Mouse (Mus musculus) lung, postnatal 0 days (tissue): Measurements from ENCODE around the gene Cd44. TPM values are rescaled to one million over a fixed set of nuclear protein-coding genes. Genes with fewer than 3 reads are reported as not detected.

Experiments
- ATAC-seq: fragments of 200-750 bp; cut with Nextera tagmentation; 2 replicates; pipeline ENCODE4 v1.8.0; 2017; ENCODE audit warnings: moderate library complexity
- DNase-seq: peaks from one replicate; pipeline ENCODE4 v3.0.0-alpha.2; 2016; ENCODE audit warnings: low spot score
- H3K27ac ChIP-seq: fragments of 300-500 bp; sonication (generic); 2 replicates; pipeline ENCODE4 v1.5.1; 2014; ENCODE audit warnings: antibody characterized with exemption, mild to moderate bottlenecking, low read length, mixed read lengths
- H3K27me3 ChIP-seq: fragments of 300-500 bp; sonication (generic); replicated peaks from 2 replicates; pipeline ENCODE4 v1.6.1; 2014; ENCODE audit warnings: low read length, mixed read lengths; ENCODE audit not compliant: insufficient read depth
- H3K36me3 ChIP-seq: fragments of 300-500 bp; sonication (generic); 2 replicates; pipeline ENCODE4 v1.6.1; 2014; ENCODE audit warnings: low read length, mixed read lengths; ENCODE audit not compliant: insufficient read depth
- H3K4me1 ChIP-seq: fragments of 300-500 bp; sonication (generic); 2 replicates; pipeline ENCODE4 v1.6.1; 2014; ENCODE audit warnings: antibody characterized with exemption, low read depth, low read length, mixed read lengths; ENCODE audit not compliant: insufficient read depth
- H3K4me2 ChIP-seq: fragments of 300-500 bp; sonication (generic); replicated peaks from 2 replicates; pipeline ENCODE4 v1.6.1; 2014; ENCODE audit warnings: low read depth, mild to moderate bottlenecking, low read length, moderate library complexity, mixed read lengths
- H3K4me3 ChIP-seq: fragments of 300-500 bp; sonication (generic); 2 replicates; pipeline ENCODE4 v1.5.1; 2014; ENCODE audit warnings: low read depth, low read length
- H3K9ac ChIP-seq: fragments of 300-500 bp; sonication (generic); replicated peaks from 2 replicates; pipeline ENCODE4 v1.6.1; 2014; ENCODE audit warnings: low read depth, mild to moderate bottlenecking
- H3K9me3 ChIP-seq: fragments of 300-500 bp; sonication (generic); 2 replicates; pipeline ENCODE4 v1.6.1; 2016; ENCODE audit warnings: low read length, mixed read lengths
- CTCF ChIP-seq: IDR thresholded peaks from 2 replicates; pipeline ENCODE4 v1.5.1; 2016; ENCODE audit warnings: antibody characterized with exemption, mild to moderate bottlenecking
- EP300 ChIP-seq: IDR thresholded peaks from 2 replicates; pipeline ENCODE4 v1.6.1; 2016; ENCODE audit warnings: antibody characterized with exemption, mild to moderate bottlenecking, control low read depth
- WGBS: fragments of 180-500 bp; shearing (Covaris S2); extraction: QIAGEN DNeasy Blood & Tissue Kit; methylation state at CpG from one replicate; pipeline ENCODE4 v1.1.7; 2014; 5-methylcytosine and 5-hydroxymethylcytosine counted together
- polyA plus RNA-seq: library from polyadenylated mRNA; unstranded; fragments of >200 nt; fragmentation: Nextera tagmentation; extraction: Ambion mirVana; gene quantifications from 2 replicates; pipeline ENCODE4 v1.2.1, GENCODE M21; 2015

The Cd44 gene
- polyA plus RNA-seq, 1 experiment from 2014 or later, result 44.2 TPM

DNA sequence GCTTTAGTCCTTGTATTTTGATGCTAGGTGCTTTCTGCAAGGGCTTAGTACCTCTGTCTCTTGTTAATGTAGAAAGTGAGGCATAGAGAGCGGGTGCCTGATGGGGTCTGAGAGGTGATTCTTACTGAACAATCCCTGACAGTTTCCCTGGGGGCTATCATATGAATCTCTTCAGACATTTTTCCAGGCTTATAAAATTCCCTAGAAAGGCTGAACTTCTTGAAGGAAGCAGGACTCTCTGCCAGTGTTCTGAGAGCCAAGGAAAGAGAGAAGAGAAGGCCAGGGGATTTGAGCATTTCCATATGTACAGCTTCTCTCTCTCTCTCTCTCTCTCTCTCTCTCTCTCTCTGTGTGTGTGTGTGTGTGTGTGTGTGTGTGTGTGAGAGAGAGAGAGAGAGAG lies 92.0 kb downstream of the Cd44 start:
- Histone ChIP-seq H3K36me3 (peaks cover 3% of the 10 kb centered on the region; the same call in 1 of the 2 replicates), H3K9ac (no peak overlapping the region), H3K27me3 (no peaks in the 10 kb centered on the region), H3K9me3 (no peaks in the 10 kb centered on the region), H3K27ac (no peak overlapping the region), H3K4me1 (no peaks in the 10 kb centered on the region), H3K4me2 (no peak overlapping the region), H3K4me3 (no peak overlapping the region)
- no peak for TF ChIP-seq CTCF
- no peak for TF ChIP-seq EP300
- ATAC-seq (no peak), DNase-seq (no peak)
- WGBS, result 93% methylated on average over 1 of the region's 1 CpGs

DNA sequence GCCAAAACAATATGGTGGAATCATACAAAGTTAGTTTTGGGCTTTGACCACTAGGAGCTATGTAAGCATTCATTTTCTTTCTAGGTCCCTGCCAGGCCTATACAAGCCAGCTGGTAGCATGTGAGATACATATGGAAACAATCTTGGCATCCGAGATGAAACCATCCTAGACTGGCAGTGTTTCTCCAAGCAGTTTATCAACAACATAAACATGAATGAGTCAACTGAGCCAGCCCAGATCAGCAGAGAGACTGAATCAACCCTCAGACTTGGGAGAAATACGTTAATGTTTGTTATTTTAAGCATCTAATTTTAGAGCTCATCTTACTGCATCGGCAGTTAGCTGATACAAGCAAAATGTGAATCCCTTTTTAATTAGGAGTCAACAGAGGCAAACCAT lies 93.8 kb downstream of the Cd44 start:
- Histone ChIP-seq H3K36me3 (no peaks in the 10 kb centered on the region), H3K4me3 (no peak overlapping the region), H3K4me2 (no peak overlapping the region), H3K4me1 (no peaks in the 10 kb centered on the region), H3K27ac (no peak overlapping the region), H3K9me3 (no peaks in the 10 kb centered on the region), H3K9ac (no peak overlapping the region), H3K27me3 (no peaks in the 10 kb centered on the region)
- ATAC-seq (peak; percentile 65), DNase-seq (peak; percentile 74)
- WGBS, result 40% methylated on average over 3 of the region's 3 CpGs
- 0 out of 2 replicates have a peak, but pooled peaks have one; percentile 19 for TF ChIP-seq CTCF
- peak; percentile 42; the same call in 1 of the 2 replicates for TF ChIP-seq EP300

DNA sequence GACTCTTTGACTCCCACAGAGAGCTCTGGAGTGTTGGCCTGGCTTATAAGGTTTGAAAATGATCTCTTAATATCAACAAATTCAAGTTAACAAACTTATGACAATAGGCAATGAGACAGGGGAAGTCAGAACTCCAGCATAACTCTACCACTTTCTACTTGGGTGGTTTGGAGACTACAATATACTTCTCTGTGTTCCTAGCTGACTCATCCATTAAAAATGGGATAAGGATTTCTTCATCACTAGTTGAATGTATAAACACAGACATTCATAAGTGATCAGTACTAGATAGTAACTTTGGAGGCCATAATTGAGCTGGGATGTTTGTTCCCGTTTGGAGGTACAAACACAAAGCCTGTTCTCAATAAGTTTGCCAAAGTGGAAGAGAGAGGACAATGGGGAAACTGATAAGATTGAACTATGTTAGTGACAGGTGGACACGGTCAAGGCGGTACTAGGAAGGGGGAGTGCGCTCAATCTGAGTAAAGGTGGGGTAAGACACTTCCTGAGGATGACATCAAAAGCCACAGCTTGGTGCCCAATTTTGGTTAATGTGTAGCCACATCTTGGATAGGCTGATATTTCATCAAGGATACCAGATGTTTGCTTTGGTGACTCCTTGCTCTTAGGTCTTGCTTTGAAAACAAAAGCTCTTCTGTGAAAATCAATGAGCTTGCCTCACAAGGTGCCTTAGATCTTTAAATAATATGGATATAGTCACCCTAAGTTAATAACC lies 95.5 kb downstream of the Cd44 start:
- Histone ChIP-seq H3K27me3 (no peaks in the 10 kb centered on the region), H3K27ac (no peak overlapping the region), H3K4me3 (no peak overlapping the region), H3K9me3 (no peaks in the 10 kb centered on the region), H3K4me2 (no peak overlapping the region), H3K36me3 (no peaks in the 10 kb centered on the region), H3K9ac (no peak overlapping the region), H3K4me1 (no peaks in the 10 kb centered on the region)
- no peak for TF ChIP-seq CTCF
- no peak; the same call in 1 of the 2 replicates for TF ChIP-seq EP300
- DNase-seq (peak; percentile 64), ATAC-seq (peak; percentile 51)
- 68% methylated on average over 4 of the region's 4 CpGs for WGBS

DNA sequence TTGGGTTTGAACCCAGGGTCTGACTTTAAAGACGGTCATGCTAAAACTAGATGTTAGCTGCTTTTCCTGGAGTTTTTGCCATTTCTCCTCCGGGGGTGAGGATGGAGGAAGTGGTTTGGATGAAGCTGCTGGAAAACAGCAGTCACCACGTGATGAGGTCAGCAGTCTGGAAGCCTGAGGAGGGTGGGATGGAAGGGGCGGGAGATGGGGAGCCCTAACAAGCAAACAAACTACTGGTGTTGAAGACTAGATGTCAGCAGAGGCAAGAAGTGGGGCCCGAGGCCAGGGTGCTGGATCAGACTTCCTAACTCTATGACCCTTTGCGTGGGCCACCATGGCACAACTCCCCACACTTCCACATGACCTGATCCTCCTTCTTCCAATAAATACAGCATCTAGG lies 96.2 kb downstream of the Cd44 start:
- H3K4me3 ChIP-seq, result no peak overlapping the region
- H3K4me1 ChIP-seq, result no peaks in the 10 kb centered on the region
- DNase-seq (peak; percentile 38), ATAC-seq (peak; percentile 74)
- no peaks in the 10 kb centered on the region for H3K36me3 ChIP-seq
- no peak overlapping the region; the same call in 1 of the 2 replicates for H3K27ac ChIP-seq
- H3K9ac ChIP-seq, result no peak overlapping the region
- 54% methylated on average over 6 of the region's 6 CpGs for WGBS
- H3K4me2 ChIP-seq, result no peak overlapping the region
- H3K9me3 ChIP-seq, result no peaks in the 10 kb centered on the region
- no peak for TF ChIP-seq EP300
- no peak for TF ChIP-seq CTCF
- H3K27me3 ChIP-seq, result no peaks in the 10 kb centered on the region

DNA sequence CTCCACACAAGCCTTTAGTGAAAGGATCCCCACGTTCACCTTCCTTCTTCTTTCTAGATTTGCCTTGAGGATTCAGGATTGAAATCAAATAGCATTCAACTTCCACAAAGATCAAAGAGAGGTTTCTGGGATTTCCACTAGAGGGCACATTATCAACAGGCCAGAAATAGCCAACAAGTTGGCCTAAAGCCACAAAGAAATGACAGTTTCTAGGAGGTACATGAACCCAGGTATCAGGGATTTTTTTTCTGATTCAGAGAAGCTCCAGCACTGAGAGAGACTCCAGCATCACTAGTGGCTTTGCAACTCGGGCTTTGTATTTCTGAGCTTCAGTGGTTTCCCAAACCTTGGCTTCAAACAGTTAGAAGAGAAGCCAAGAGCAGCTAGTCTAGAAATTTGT lies 97.4 kb downstream of the Cd44 start:
- no peak overlapping the region for H3K4me3 ChIP-seq
- DNase-seq, result peak; percentile 77

DNA sequence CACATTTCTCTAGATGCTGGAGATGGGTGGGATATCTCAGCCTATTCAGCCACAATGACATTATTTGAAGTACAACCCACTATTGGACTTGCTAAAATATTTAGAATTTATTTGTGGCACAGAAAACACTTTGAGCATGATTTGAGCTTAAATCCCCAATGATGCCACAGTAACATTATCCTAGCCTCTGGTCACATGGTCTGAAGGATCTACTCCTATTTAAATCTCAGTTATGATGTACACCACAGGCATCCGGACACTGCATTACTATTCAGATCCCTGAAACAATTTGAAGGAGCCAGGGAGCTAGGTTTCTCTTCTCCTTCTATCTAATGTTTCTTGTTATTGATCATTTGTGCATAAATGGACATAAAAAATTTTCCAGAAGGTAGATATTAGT lies 99.6 kb downstream of the Cd44 start:
- no peak overlapping the region for H3K9ac ChIP-seq
- H3K4me3 ChIP-seq, result no peak overlapping the region
- no peaks in the 10 kb centered on the region for H3K9me3 ChIP-seq
- H3K27me3 ChIP-seq, result no peaks in the 10 kb centered on the region
- no peaks in the 10 kb centered on the region for H3K4me1 ChIP-seq
- no peak overlapping the region for H3K4me2 ChIP-seq
- no peak for ATAC-seq
- WGBS, result 93% methylated on average over 1 of the region's 1 CpGs
- TF ChIP-seq CTCF (no peak), EP300 (no peak)
- no peak for DNase-seq
- H3K36me3 ChIP-seq, result no peaks in the 10 kb centered on the region
- H3K27ac ChIP-seq, result no peak overlapping the region

More for the DNA sequence above, 97.4 kb downstream of the Cd44 start:
- Histone ChIP-seq H3K36me3 (no peaks in the 10 kb centered on the region), H3K4me2 (no peak overlapping the region), H3K9me3 (no peaks in the 10 kb centered on the region), H3K27ac (no peak overlapping the region), H3K4me1 (no peaks in the 10 kb centered on the region), H3K27me3 (no peaks in the 10 kb centered on the region), H3K9ac (no peak overlapping the region)
- TF ChIP-seq CTCF (peak; percentile 82), EP300 (peak; percentile 54; the same call in 1 of the 2 replicates)
- no peak for ATAC-seq
- WGBS, result 24% methylated on average over 2 of the region's 2 CpGs

DNA sequence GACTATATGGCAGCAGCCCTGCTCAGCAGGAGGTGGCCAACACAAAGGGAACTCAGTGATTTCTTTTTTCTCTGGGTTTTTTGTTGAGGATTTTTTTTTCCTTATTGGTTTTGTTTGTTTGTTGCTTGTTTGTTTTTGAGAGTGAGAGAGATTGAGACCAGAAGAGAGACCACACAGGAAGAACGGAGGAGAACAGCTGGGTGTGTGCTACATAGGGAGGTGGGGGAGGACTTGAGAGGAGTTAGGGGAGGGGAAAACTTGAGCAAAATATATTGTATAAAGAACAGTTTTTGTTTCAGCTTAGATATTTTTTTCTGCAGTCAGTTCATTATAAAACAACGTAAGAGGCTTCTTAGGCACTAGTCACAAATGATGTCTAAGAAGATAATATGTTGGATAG lies 103.3 kb downstream of the Cd44 start:
- H3K9ac ChIP-seq, result no peak overlapping the region
- H3K4me1 ChIP-seq, result no peaks in the 10 kb centered on the region
- no peaks in the 10 kb centered on the region for H3K27me3 ChIP-seq
- DNase-seq, result peak; percentile 31
- H3K27ac ChIP-seq, result no peak overlapping the region
- no peaks in the 10 kb centered on the region for H3K36me3 ChIP-seq
- H3K4me2 ChIP-seq, result no peak overlapping the region
- no peak for ATAC-seq
- no peaks in the 10 kb centered on the region for H3K9me3 ChIP-seq
- H3K4me3 ChIP-seq, result no peak overlapping the region
- TF ChIP-seq CTCF (no peak), EP300 (no peak)
- WGBS, result 41% methylated on average over 2 of the region's 2 CpGs
